8 mouse cellular contexts compared by ENCODE assay signal in genomic region chr15:27234770-27235169, GRCm38 (mm10).
DNase-seq lines count a peak whose midpoint lies in the region; ATAC-seq and TF ChIP-seq lines count a peak whose summit lies in the region.
"Had no signal": no experiment of that assay in that cellular context is flagged by ENCODE, and none has a peak within 500 bp of the region (broad histone marks: within the 10 kb centered on the region; RNA-seq: fewer than 3 reads in every experiment).

No protein-coding gene starts in this region.

- H3K36me3 ChIP-seq in ES-Bruce4 (ENCODE audit: control insufficient read depth, insufficient read depth, low read length, poor library complexity, severe bottlenecking) = no peaks in the 10 kb centered on the region
- H3K36me3 ChIP-seq: limb, embryonic 15.5 days had no signal

- no peaks in the 10 kb centered on the region for H3K4me1 ChIP-seq in ES-Bruce4 (ENCODE audit: control insufficient read depth, insufficient read depth, low read length)
- H3K4me1 ChIP-seq in cortical plate, adult 2 months (ENCODE audit: control insufficient read depth, insufficient read depth, low read length) = no peaks in the 10 kb centered on the region
- H3K4me1 ChIP-seq: limb, embryonic 15.5 days had no signal

- H3K27ac ChIP-seq in ES-Bruce4 (ENCODE audit: insufficient read depth, low read length) = no peak overlapping the region
- H3K27ac ChIP-seq in cortical plate, adult 2 months (ENCODE audit: insufficient read depth, low read length) = no peak overlapping the region
- H3K27ac ChIP-seq: limb, embryonic 15.5 days had no signal

- TF ChIP-seq EP300 in ES-Bruce4 (IDR thresholded peaks at IDR 0.05; ENCODE audit: insufficient read depth, low read depth, low read length) = no peak

- TF ChIP-seq CTCF in ES-Bruce4 (IDR thresholded peaks at IDR 0.05; ENCODE audit: low read depth, low read length) = peak; percentile 72
- TF ChIP-seq CTCF in cortical plate, adult 2 months (IDR thresholded peaks at IDR 0.05; ENCODE audit: extremely low read depth, insufficient read depth, low read length) = peak; percentile 98

- H3K9ac ChIP-seq in ES-Bruce4 (ENCODE audit: low read depth, poor library complexity, severe bottlenecking) = no peak overlapping the region
- H3K9ac ChIP-seq: limb, embryonic 15.5 days had no signal

- H3K4me3 ChIP-seq in ES-Bruce4 (ENCODE audit: low read depth, low read length) = no peak overlapping the region
- no peak overlapping the region for H3K4me3 ChIP-seq in cortical plate, adult 2 months (ENCODE audit: insufficient read depth, low read length)
- H3K4me3 ChIP-seq: limb, embryonic 15.5 days had no signal

- TF ChIP-seq POLR2A in ES-Bruce4 (IDR thresholded peaks at IDR 0.05; ENCODE audit: insufficient read depth, low read length) = no peak
- no peak for TF ChIP-seq POLR2A in cortical plate, adult 2 months (IDR thresholded peaks at IDR 0.05; ENCODE audit: extremely low read depth, insufficient read depth, low read length)

- intact Hi-C loops in heart, postnatal 14 days (cut with DNase I) = loop anchor here (5.0 to 10.0 kb wide), 3 partner anchors 617 to 1240 kb away; no protein-coding TSS in a partner anchor

- H3K27me3 ChIP-seq in ES-Bruce4 (ENCODE audit: control insufficient read depth, insufficient read depth, low read length, poor library complexity, severe bottlenecking) = no peaks in the 10 kb centered on the region
- H3K27me3 ChIP-seq: limb, embryonic 15.5 days had no signal

- peak; percentile 57 for ATAC-seq in activated CD4-positive, CD25-positive, alpha-beta regulatory T cell, adult 4 months

- peak; percentile 55 to 70 for DNase-seq in heart, postnatal 14 days
- DNase-seq in layer of hippocampus, adult 11-12 months (ENCODE audit: low spot score) = peak; percentile 59
- DNase-seq in lung, postnatal 25 days (ENCODE audit: low spot score) = peak; percentile 35
- peak; percentile 46 for DNase-seq in retina, postnatal 7 days (ENCODE audit: low read depth, low spot score)

- no peaks in the 10 kb centered on the region for H3K9me3 ChIP-seq in ES-Bruce4 (replicated peaks; ENCODE audit: control insufficient read depth, insufficient read depth, low read length, poor library complexity, severe bottlenecking)
- H3K9me3 ChIP-seq: limb, embryonic 15.5 days had no signal
